Mouse (Mus musculus) heart, embryonic 15.5 days (tissue): ENCODE results near the gene Ube2a. TPM values are rescaled to one million over a fixed set of nuclear protein-coding genes. Genes with fewer than 3 reads are reported as not detected.

Source experiments
- ATAC-seq: fragments of 200-750 bp; cut with Nextera tagmentation; replicated peaks from 2 replicates; pipeline ENCODE4 v1.8.0; 2017; ENCODE audit warnings: low read depth, moderate TSS enrichment; ENCODE audit not compliant: insufficient number of reproducible peaks, insufficient read depth, low FRiP score
- H3K27ac ChIP-seq: fragments of 300-500 bp; sonication (generic); 2 replicates; pipeline ENCODE4 v1.5.1; 2015; ENCODE audit warnings: mild to moderate bottlenecking, inconsistent platforms
- H3K27me3 ChIP-seq: fragments of 300-500 bp; sonication (generic); 2 replicates; pipeline ENCODE4 v1.6.1; 2015; ENCODE audit warnings: inconsistent platforms
- H3K36me3 ChIP-seq: fragments of 300-500 bp; sonication (generic); 2 replicates; pipeline ENCODE4 v1.6.1; 2015; ENCODE audit warnings: mild to moderate bottlenecking, inconsistent platforms
- H3K4me1 ChIP-seq: fragments of 300-500 bp; sonication (generic); replicated peaks from 2 replicates; pipeline ENCODE4 v1.6.1; 2015; ENCODE audit warnings: inconsistent platforms
- H3K4me2 ChIP-seq: fragments of 300-500 bp; sonication (generic); 2 replicates; pipeline ENCODE4 v1.6.1; 2015; ENCODE audit warnings: inconsistent platforms, mild to moderate bottlenecking, moderate library complexity
- H3K4me3 ChIP-seq: fragments of 300-500 bp; sonication (generic); 2 replicates; pipeline ENCODE4 v1.5.1; 2015; ENCODE audit warnings: mild to moderate bottlenecking, inconsistent platforms
- H3K9ac ChIP-seq: fragments of 300-500 bp; sonication (generic); 2 replicates; pipeline ENCODE4 v1.6.1; 2015; ENCODE audit warnings: mild to moderate bottlenecking, inconsistent platforms
- H3K9me3 ChIP-seq: fragments of 300-500 bp; sonication (generic); replicated peaks from 2 replicates; pipeline ENCODE4 v1.6.1; 2016; ENCODE audit warnings: inconsistent platforms
- WGBS: fragments of 180-500 bp; shearing (Covaris S2); methylation state at CpG from one replicate; pipeline ENCODE4 v1.1.7; 2015; ENCODE audit warnings: mixed read lengths; 5-methylcytosine and 5-hydroxymethylcytosine counted together
- polyA plus RNA-seq: library from polyadenylated mRNA; unstranded; fragments of >200 nt; fragmentation: Nextera tagmentation; extraction: Ambion mirVana; gene quantifications from 2 replicates; pipeline ENCODE4 v1.2.1, GENCODE M21; 2015

Gene Ube2a
- polyA plus RNA-seq, 1 experiment from 2014 or later: 130 TPM

DNA sequence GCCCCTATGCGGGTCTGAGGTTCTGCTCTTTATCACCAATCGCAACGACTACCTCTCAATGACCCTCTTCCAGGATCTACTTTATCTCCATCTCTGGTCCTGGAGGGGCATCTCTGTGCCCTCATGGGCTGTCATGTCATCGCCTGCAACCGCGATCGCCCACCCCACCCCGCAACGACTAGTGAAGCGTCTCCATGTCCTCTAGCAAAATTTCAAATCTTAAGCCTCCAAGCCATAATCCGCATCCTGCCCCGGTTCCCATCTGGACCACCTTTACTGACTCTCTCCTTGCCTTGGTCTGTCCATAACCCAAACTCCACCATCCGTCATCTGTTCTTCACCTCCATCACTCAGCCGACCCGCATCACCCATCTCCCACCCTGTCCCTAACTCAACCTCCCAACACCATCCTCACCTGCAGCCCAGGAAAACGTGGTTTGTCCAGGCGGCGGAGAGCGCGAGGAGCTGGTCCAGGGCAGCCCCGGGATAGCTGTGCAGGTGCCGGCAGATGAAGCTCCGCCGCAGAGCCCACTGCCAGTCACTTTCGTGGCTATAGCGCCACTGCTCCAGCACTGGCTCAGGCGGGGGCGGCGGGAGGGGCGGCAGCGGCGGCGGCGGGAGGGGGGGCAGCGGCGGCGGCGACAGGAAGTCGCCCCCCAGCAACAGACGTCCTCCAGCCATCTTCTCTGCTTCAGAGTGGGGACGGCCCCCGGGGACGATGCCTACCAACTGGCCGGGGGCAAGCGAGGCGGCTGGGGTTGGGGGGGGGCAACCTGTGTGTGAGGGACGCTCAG is 28.8 kb downstream of the Ube2a start, which contains the start of gene Nkrf:
Gene Nkrf, minus strand, starts transcription at position 579 of the 794 bp plus-strand sequence.
- no peaks in the 10 kb centered on the region for H3K36me3 ChIP-seq
- H3K9me3 ChIP-seq: no peaks in the 10 kb centered on the region
- H3K9ac ChIP-seq: peak within 1 kb of the TSS; percentile 59
- H3K4me1 ChIP-seq: no peaks in the 10 kb centered on the region
- peak within 1 kb of the TSS; percentile 74 for H3K27ac ChIP-seq
- no peaks in the 10 kb centered on the region for H3K27me3 ChIP-seq
- ATAC-seq: peak; percentile 60
- H3K4me2 ChIP-seq: peak within 1 kb of the TSS; percentile 78
- WGBS: 15% methylated on average over 46 of the region's 47 CpGs
- peak within 1 kb of the TSS; percentile 62 for H3K4me3 ChIP-seq

DNA sequence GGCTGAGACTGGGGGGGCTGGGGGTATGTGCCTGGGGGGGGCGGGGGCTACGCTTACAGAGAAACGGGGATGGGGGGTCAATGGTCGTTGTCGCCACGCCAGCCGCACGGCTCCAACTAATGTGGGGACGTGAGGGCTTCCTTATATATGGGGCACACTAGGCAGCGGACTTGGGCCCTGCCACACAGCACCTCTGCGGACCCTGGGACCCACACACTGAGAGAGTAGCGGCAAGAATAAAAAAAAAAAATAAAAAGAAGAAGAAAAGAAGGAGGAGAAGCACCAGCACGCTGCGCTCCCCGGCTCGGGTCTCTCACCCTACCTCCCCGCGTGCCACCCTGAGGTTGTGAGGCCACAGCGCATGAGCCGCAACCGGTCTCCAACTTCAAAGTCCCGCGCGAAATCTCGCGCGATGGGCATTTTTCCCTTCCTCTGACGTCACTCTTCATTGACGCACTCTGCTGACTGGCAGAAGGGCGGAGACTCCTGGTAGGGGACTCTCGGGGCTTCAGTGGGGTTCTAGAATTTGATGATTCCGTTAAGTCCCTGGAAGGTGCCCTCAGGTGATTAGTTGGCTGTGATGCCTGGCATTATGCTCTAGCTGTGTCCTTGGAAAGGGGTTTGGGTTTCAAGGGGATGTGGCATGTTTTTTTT is 29.5 kb downstream of the Ube2a start:
- peak overlapping the region; percentile 59 for H3K9ac ChIP-seq
- peak; percentile 91 for ATAC-seq
- H3K27ac ChIP-seq: peak overlapping the region; percentile 74
- peak overlapping the region; percentile 78 for H3K4me2 ChIP-seq
- 8% methylated on average over 30 of the region's 32 CpGs for WGBS
- H3K9me3 ChIP-seq: no peaks in the 10 kb centered on the region
- H3K27me3 ChIP-seq: no peaks in the 10 kb centered on the region
- no peaks in the 10 kb centered on the region for H3K4me1 ChIP-seq
- H3K36me3 ChIP-seq: no peaks in the 10 kb centered on the region
- H3K4me3 ChIP-seq: peak overlapping the region; percentile 62

DNA sequence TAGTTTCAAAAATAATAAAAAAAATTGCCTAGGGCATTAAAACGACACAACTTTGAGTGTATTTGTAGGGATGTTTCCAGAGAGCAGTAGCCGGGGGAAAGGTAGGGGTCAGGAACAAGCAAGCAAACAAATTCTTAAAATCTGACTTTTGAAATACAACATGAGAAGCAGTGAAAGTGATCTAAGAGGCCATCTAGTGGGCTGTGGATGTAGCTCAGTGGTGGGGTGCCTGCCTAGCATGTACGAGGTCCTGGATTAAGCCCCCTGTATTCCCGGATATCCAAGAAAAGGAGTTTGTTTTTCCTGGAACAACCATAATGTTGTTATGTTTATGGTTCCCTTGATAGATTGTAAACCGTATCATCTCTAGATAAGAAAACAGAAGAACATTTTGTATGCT is 32.8 kb downstream of the Ube2a start:
- no peak for ATAC-seq
- H3K4me1 ChIP-seq: no peaks in the 10 kb centered on the region
- no peaks in the 10 kb centered on the region for H3K9me3 ChIP-seq
- no peak overlapping the region for H3K4me3 ChIP-seq
- WGBS: 29% methylated on average over 5 of the region's 5 CpGs
- H3K27me3 ChIP-seq: no peaks in the 10 kb centered on the region
- no peak overlapping the region for H3K9ac ChIP-seq
- no peaks in the 10 kb centered on the region for H3K36me3 ChIP-seq
- H3K27ac ChIP-seq: no peak overlapping the region
- H3K4me2 ChIP-seq: no peak overlapping the region

GRCm38 (mm10) chrX:36911343-36911742 is 37.6 kb downstream of the Ube2a start:
- Histone ChIP-seq H3K27ac (no peak overlapping the region), H3K9ac (no peak overlapping the region), H3K4me1 (no peaks in the 10 kb centered on the region), H3K4me2 (no peak overlapping the region), H3K4me3 (no peak overlapping the region), H3K36me3 (no peaks in the 10 kb centered on the region), H3K9me3 (no peaks in the 10 kb centered on the region), H3K27me3 (no peaks in the 10 kb centered on the region)
- WGBS: 44% methylated on average over 12 of the region's 12 CpGs
- no peak for ATAC-seq

DNA sequence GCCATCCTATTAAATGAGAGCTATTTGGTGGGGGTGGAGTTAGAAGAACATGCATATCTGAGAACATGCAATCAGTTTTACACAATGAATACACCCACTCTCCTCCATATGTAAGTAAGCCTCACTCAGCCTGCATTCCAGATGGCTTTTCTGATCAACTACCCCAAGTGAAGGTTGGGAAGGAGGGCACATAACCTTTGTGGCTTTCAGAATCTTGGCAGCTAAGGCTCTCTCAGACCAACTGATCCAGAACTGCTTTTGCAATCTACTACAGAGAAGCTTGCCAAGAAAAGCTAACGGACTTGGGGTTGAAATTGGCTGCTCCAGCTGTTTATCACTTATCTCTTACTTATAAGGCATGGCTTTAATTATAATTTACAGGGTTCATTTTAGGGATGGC is 44.0 kb downstream of the Ube2a start:
- Histone ChIP-seq H3K27ac (no peak overlapping the region), H3K4me1 (no peaks in the 10 kb centered on the region), H3K27me3 (no peaks in the 10 kb centered on the region), H3K9ac (no peak overlapping the region), H3K4me2 (no peak overlapping the region), H3K36me3 (peaks cover 3% of the 10 kb centered on the region; the same call in 1 of the 2 replicates), H3K4me3 (no peak overlapping the region), H3K9me3 (no peaks in the 10 kb centered on the region)
- no peak for ATAC-seq
- 64% methylated on average over 1 of the region's 1 CpGs for WGBS

GRCm38 (mm10) chrX:36921346-36921745 is 47.6 kb downstream of the Ube2a start:
- no peak overlapping the region for H3K4me2 ChIP-seq
- ATAC-seq: no peak
- no peak overlapping the region for H3K9ac ChIP-seq
- H3K9me3 ChIP-seq: no peaks in the 10 kb centered on the region
- WGBS: 81% methylated on average over 4 of the region's 4 CpGs
- no peaks in the 10 kb centered on the region for H3K4me1 ChIP-seq
- H3K36me3 ChIP-seq: peaks cover 3% of the 10 kb centered on the region; the same call in 1 of the 2 replicates
- no peak overlapping the region for H3K4me3 ChIP-seq
- no peak overlapping the region for H3K27ac ChIP-seq
- no peaks in the 10 kb centered on the region for H3K27me3 ChIP-seq

GRCm38 (mm10) chrX:36928791-36929190 is 55.1 kb downstream of the Ube2a start:
- H3K9me3 ChIP-seq: no peaks in the 10 kb centered on the region
- peaks cover 6% of the 10 kb centered on the region; the same call in 1 of the 2 replicates for H3K4me1 ChIP-seq
- no peak overlapping the region for H3K4me3 ChIP-seq
- H3K9ac ChIP-seq: no peak overlapping the region
- ATAC-seq: no peak
- H3K27ac ChIP-seq: no peak overlapping the region
- no peaks in the 10 kb centered on the region for H3K27me3 ChIP-seq
- no peak overlapping the region for H3K4me2 ChIP-seq
- WGBS: 35% methylated on average over 4 of the region's 4 CpGs
- 0 out of 2 replicates have a peak, but pooled peaks cover 2% of the 10 kb centered on the region for H3K36me3 ChIP-seq

DNA sequence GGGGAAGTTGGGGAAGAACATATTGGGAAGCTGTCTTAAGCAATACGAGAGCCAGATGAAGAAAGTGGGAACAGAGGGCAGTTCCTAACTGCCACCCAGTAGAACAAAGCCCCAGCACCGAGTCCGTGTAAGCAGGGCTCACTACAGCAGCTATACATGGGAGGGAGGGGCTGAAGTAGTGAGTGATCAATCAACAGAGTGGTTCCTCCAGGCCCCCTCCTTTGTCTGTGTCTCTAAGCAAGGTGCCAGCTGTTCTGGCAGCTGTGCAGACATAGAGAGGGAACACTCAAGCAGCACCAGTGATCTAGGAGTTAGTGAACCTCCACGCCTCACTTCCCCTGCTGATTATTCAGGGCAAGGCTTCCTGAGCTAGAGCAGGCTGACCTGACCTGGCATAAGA is 56.0 kb downstream of the Ube2a start:
- H3K27me3 ChIP-seq: no peaks in the 10 kb centered on the region
- H3K4me1 ChIP-seq: peaks cover 9% of the 10 kb centered on the region
- no peaks in the 10 kb centered on the region for H3K9me3 ChIP-seq
- ATAC-seq: no peak
- no peak overlapping the region for H3K27ac ChIP-seq
- H3K4me3 ChIP-seq: no peak overlapping the region
- H3K36me3 ChIP-seq: 0 out of 2 replicates have a peak, but pooled peaks cover 2% of the 10 kb centered on the region
- no peak overlapping the region for H3K4me2 ChIP-seq
- H3K9ac ChIP-seq: no peak overlapping the region
- 59% methylated on average over 4 of the region's 4 CpGs for WGBS

DNA sequence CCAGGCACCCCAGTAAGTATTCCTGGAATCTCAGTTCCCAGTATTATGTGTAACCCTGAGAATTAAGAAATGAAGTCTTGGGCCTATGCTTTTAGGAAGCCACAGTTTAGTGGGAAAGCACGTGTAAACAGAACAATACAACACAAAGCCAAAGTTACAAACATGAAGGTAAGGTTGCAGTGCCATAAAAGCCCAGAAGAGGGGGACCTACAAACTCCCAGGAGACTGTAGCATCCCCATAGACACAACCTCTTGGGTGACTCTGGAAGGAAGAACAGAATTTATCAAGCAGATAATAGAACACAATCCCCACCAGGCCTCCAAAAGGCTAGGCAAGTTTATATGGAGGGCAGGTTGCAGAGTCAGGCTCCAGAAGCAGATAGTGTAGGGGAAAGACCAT is 56.9 kb downstream of the Ube2a start:
- Histone ChIP-seq H3K36me3 (0 out of 2 replicates have a peak, but pooled peaks cover 2% of the 10 kb centered on the region), H3K27ac (no peak overlapping the region), H3K4me2 (no peak overlapping the region), H3K9ac (no peak overlapping the region), H3K4me3 (no peak overlapping the region), H3K4me1 (peaks cover 9% of the 10 kb centered on the region), H3K27me3 (no peaks in the 10 kb centered on the region), H3K9me3 (no peaks in the 10 kb centered on the region)
- no peak for ATAC-seq
- 42% methylated on average over 1 of the region's 1 CpGs for WGBS
